Mouse (Mus musculus) bone marrow macrophage, adult 2 months (primary cell): ENCODE results near the gene Kif21b.

Source experiments
- CTCF ChIP-seq: IDR thresholded peaks from 2 replicates; pipeline ENCODE4 v1.5.1; 2012; ENCODE audit warnings: low read depth, mild to moderate bottlenecking, low read length, moderate library complexity
- POLR2A ChIP-seq: IDR thresholded peaks from 2 replicates; pipeline ENCODE4 v1.6.1; 2012; ENCODE audit warnings: mild to moderate bottlenecking, low read depth, low read length, borderline replicate concordance

GRCm38 (mm10) chr1:136165436-136165835 lies 34.2 kb downstream of the Kif21b start:
- TF ChIP-seq CTCF (no peak), POLR2A (no peak)
